Mouse (Mus musculus) right cerebral cortex, postnatal 14 days (tissue): ENCODE measurements around the gene Spata7.

ENCODE experiments used
- DNase-seq: peaks from one replicate; pipeline ENCODE4 v3.0.0; 2022

Gene Spata7

DNA sequence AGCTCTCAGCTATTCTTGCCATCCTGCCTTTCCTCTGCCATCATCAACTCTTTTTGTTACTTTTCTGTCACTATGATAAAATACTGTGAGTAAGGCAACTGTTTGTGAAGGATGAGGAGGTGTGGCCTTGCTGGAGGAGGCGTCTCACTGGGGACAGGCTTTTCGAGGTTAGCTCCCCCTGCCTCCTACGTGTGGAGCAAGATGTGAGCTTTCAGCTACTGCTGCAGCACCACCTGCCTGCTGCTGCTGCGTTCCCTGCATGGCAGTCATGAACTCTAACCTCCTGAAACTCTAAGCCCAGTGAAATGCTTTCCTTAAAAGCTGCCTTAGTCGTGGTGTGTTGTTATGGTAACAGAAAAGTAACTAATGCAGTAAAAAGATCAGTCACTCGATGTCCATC lies 45.9 kb downstream of the Spata7 start:
- DNase-seq = no peak

DNA sequence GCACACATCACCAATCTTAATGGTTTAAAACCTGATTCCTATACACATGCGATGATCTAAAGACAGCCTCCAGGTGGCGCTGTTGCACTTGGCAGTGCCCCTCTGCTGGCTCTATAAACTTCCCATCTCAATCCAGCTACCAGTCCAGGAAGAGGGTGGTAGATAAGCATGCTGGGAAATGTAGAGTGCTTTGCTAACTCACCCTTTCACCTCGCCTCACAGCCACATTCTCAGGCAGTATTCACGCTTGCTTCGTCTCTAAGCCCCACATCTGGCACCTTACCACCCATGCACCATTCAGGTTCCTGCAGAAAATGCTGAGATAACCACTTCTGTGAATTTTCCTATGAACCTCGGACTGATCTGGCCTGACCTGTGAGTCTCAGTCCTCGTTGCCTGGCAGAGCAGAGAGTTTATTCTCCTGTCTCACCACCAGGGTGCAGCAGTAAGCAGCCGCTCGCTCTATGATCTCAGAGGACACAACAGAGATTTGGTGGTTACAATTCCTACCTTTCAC lies 46.7 kb downstream of the Spata7 start:
- DNase-seq = peak; percentile 87

GRCm38 (mm10) chr12:98676861-98677260 lies 48.9 kb downstream of the Spata7 start:
- no peak for DNase-seq

GRCm38 (mm10) chr12:98677336-98677735 lies 49.4 kb downstream of the Spata7 start:
- DNase-seq = no peak

DNA sequence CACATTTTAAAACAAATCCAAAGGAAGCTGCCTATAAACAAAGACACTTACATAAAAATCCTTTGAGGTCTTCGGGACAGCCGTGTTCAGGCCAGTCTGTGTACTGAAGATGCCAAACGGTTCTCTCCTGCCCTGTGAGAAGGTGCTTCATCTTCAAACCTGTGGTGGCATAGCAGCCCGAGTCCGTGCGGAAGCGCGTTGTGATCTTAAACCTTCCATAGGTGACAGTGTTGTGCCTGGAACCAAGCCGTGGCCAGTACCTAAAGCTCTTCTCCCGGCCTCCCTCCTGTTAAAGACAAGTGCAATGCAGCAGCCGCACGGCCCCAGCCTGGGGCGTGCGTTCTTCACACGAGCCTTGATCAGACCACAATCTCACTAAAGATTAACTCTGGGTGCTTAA lies 51.9 kb downstream of the Spata7 start:
- no peak for DNase-seq

GRCm38 (mm10) chr12:98682196-98682595 lies 54.2 kb downstream of the Spata7 start:
- no peak for DNase-seq

- DNase-seq = no peak
Observed at GRCm38 (mm10) chr12:98683171-98683570, 55.2 kb downstream of the Spata7 start.

- DNase-seq = no peak
Observed at GRCm38 (mm10) chr12:98683574-98683973, 55.6 kb downstream of the Spata7 start.

DNA sequence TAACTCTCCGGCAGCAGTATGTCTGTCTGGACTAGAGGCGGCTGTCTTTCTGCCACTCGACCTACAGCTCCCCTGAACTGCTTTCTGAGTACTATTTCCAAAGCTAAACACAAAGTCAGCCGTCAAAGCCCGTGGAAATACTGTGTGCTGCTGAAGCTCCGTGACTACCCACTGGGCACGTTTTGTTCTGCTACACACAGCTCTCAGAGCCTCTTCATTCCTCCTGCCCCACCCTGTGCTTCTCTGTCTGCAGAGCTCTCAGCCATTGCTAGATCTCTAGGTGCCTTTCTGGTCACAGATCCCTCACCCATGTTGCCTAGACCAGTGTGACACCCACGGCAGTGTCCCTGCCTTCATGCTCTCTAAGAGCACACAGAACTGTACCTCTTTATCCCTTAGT lies 62.3 kb downstream of the Spata7 start:
- DNase-seq = no peak

DNA sequence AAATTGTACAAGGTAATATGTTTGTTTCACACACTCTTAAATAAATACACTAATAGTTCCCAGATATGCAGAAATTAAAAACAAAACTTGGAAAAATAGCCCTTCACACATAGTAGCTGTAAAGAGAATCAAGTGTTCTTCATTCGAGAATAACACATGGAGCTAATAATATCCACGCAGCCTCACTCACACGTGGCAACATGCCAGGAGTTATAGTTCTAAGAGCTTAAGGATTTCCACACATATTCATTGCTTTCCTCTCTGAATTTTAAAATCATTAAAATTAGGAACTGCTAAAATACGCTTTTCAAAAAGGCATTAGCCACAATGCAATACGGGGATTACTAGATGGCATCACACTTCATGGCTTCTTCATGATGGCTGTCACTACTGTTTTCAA lies 69.2 kb downstream of the Spata7 start:
- DNase-seq = no peak

- DNase-seq = no peak
Observed at GRCm38 (mm10) chr12:98701564-98701963, 73.6 kb downstream of the Spata7 start.

- no peak for DNase-seq
Observed at GRCm38 (mm10) chr12:98703554-98703953, 75.6 kb downstream of the Spata7 start.

DNA sequence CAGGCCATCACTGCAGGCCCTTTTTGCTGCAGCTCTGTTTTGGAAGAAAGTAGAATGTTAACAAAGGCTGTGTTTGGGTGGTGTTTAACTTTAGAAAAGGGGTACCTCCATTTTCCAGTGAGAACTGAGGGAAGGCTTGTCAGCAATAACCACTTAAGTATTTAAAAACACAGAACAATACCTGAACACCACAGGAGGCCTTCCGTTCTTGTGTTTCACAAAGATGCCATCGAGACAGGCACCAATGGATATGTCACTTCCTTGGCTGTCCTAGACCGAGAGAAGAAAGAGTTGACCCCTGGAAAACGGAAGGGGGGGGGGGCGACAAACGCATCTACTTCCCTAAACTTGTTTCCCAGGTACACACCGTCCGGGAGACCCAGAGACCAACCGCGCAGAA lies 76.0 kb downstream of the Spata7 start:
- no peak for DNase-seq

- DNase-seq = no peak
Observed at GRCm38 (mm10) chr12:98712819-98713218, 84.9 kb downstream of the Spata7 start.

DNA sequence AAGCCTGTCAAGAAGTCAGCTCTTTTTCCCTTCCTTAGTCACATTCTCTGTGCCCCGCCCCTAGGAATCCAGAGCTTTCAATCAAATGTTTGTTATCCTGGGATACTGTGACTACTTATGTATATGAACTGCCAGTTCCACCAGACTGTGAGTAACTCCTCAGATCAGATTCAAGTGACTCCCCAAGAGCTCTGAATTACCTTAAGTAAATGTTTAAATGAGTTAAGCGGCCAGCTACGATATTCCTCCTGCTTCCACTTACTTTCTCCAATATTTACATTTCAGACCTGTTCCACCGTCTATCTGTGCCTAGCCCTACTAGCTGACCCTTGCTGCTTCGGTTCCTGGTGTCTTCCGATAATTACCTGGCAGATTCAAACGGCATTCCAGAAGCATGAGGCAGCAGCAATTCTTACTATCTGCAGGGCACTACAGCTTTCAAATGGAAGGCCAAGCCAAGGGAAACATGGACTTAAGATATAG lies 85.7 kb downstream of the Spata7 start:
- DNase-seq = no peak

GRCm38 (mm10) chr12:98714757-98715156 lies 86.8 kb downstream of the Spata7 start:
- DNase-seq = no peak

DNA sequence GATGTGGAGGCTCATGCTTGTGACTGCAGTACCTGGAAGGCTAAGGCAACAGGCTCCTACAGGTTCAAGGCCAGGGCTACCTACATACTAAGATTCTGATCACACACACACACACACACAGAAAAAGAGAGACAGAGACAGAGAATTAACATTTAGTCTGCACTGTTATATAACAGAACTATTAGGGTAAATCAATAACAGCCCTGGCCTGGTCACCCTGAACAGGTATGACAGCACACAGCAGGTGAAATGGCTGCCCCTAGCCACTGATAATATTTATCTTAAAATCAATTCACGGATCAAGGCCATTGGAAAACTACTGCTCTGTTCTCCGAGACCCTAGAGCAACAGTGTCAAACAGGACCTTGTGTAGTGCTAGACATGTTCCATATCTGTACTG lies 88.2 kb downstream of the Spata7 start:
- DNase-seq = no peak
